Mouse (Mus musculus) cerebellum, adult 2 months (tissue): ENCODE results near the gene Crhr2. TPM values are rescaled to one million over a fixed set of nuclear protein-coding genes. Genes with fewer than 3 reads are reported as not detected.

Experiments
- DNase-seq, 2 experiments: peaks; one replicate each; pipeline ENCODE4 v3.0.0; 2021
- H3K27ac ChIP-seq: fragments of 200-500 bp; 2 replicates; pipeline ENCODE4 v1.5.1; 2012; ENCODE audit warnings: low read length, control low read depth, inconsistent platforms; ENCODE audit not compliant: insufficient read depth
- H3K27me3 ChIP-seq: fragments of 200-500 bp; 2 replicates; pipeline ENCODE4 v1.6.1; 2012; ENCODE audit warnings: inconsistent platforms, mild to moderate bottlenecking, low read length, moderate library complexity; ENCODE audit not compliant: control insufficient read depth, insufficient read depth
- H3K4me1 ChIP-seq: fragments of 200-500 bp; 2 replicates; pipeline ENCODE4 v1.6.1; 2011; ENCODE audit warnings: low read length; ENCODE audit not compliant: control insufficient read depth, insufficient read depth
- H3K4me3 ChIP-seq: fragments of 200-500 bp; replicated peaks from 2 replicates; pipeline ENCODE3; 2011; ENCODE audit warnings: mild to moderate bottlenecking, low read depth, low read length, control low read depth; ENCODE audit not compliant: insufficient read depth
- CTCF ChIP-seq: fragments of 200-500 bp; IDR thresholded peaks from 2 replicates; pipeline ENCODE4 v1.5.1; 2011; ENCODE audit warnings: low read depth, mild to moderate bottlenecking, control low read depth, low read length, moderate library complexity, borderline replicate concordance; ENCODE audit not compliant: insufficient read depth
- POLR2A ChIP-seq: fragments of 200-500 bp; IDR thresholded peaks from 2 replicates; pipeline ENCODE4 v1.6.1; 2011; ENCODE audit warnings: low read length, control low read depth, borderline replicate concordance; ENCODE audit not compliant: insufficient read depth
- WGBS: fragments of 180-500 bp; shearing (Covaris S2); methylation state at CpG from one replicate; pipeline ENCODE4 v1.1.7; 2018; 5-methylcytosine and 5-hydroxymethylcytosine counted together
- polyA plus RNA-seq: library from polyadenylated mRNA; depleted of rRNA; stranded (reverse); fragments of >200 nt; gene quantifications from 2 replicates; pipeline ENCODE4 v1.2.3, GENCODE M21; 2012

Crhr2 gene
- polyA plus RNA-seq, 1 experiment: 1.8 TPM

- 69% methylated on average over 7 of the region's 7 CpGs for WGBS
- Histone ChIP-seq H3K4me1 (no peaks in the 10 kb centered on the region), H3K27me3 (no peaks in the 10 kb centered on the region), H3K4me3 (no peak overlapping the region), H3K27ac (no peak overlapping the region)
- no peak for TF ChIP-seq POLR2A
- no peak for TF ChIP-seq CTCF
- DNase-seq: no peak
These were observed 50.4 kb downstream of the Crhr2 start for GRCm38 (mm10) chr6:55082261-55083051.

DNA sequence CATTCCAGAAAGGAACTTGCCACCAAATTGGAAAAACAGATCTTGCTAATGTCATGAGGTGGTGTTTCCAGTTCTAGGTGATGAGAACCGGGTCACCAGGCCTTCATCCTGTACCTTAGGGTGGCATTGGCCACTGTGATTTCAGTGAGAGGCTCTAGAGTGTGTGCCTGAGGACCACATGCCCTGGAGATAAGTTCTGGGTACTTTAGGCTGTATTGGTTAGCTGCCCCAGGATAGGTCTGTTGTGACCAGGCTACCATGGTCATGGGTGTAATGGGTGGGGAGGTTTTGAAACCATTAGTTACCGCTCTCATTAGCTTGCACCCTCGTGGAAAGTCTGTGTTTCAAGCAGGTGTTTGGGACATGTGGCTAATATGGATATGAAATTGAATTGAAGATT, 51.4 kb downstream of the Crhr2 start:
- DNase-seq: no peak
- H3K4me3 ChIP-seq: no peak overlapping the region
- WGBS: 92% methylated on average over 3 of the region's 3 CpGs
- no peak for TF ChIP-seq POLR2A
- TF ChIP-seq CTCF: no peak
- no peaks in the 10 kb centered on the region for H3K27me3 ChIP-seq
- H3K27ac ChIP-seq: no peak overlapping the region
- H3K4me1 ChIP-seq: no peaks in the 10 kb centered on the region

DNA sequence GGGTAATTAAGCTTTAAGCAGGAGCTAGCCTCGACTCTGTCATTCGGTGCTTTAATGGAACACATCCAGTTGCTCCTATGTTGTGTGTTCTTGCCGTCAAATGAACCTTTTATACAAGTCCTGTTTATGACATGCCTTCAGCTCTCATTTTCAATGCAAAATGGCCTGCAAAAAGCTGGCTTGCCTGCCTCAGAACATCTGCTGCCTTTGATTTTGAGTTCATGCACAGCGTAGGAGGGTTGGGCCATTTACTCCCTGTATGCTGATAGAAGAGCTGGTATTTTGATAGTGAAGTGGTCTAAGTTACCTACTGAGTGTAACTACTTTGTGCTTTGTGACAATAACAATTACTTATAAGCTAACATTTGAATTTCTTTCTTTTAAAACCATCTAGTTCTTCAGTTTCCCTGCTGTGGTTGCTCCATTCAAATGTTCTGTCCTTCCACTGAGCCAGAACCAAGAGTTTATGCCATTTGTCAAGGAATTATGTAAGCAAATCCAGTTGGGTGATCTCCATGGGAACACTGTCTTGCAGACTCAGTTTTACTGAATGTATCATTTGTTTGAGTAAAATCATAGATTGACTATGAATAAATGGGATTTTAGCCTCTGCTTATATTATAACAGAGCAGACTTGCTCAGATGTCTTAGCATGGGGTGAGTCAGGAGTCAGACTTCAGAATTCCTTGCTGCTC, 56.1 kb downstream of the Crhr2 start:
- DNase-seq: no peak
- no peaks in the 10 kb centered on the region for H3K4me1 ChIP-seq
- TF ChIP-seq POLR2A (no peak), CTCF (no peak)
- H3K27ac ChIP-seq: no peak overlapping the region
- no peaks in the 10 kb centered on the region for H3K27me3 ChIP-seq
- H3K4me3 ChIP-seq: no peak overlapping the region
- 56% methylated on average over 4 of the region's 4 CpGs for WGBS

GRCm38 (mm10) chr6:55065903-55066302, 66.9 kb downstream of the Crhr2 start:
- Histone ChIP-seq H3K27me3 (no peaks in the 10 kb centered on the region), H3K4me1 (peaks cover 18% of the 10 kb centered on the region), H3K27ac (no peak overlapping the region), H3K4me3 (no peak overlapping the region)
- 59% methylated on average over 2 of the region's 2 CpGs for WGBS
- no peak for TF ChIP-seq CTCF
- DNase-seq: no peak

DNA sequence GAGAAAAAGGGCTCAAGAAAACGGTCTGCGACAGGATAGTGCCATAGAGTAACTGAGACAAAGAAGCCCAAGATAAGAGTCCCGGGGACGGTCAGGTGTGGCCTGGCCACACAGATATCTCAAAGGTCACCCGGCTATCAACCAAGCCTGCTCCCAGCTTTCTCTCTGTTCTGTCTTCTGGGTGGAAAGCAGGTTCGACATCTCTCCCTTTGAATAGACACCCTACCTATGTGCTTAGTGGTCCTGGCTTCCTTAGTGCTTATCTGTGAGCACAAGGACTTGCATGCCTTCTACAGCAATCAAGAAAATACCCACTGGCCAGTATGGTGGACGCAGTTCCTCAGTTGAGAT, 68.4 kb downstream of the Crhr2 start:
- no peaks in the 10 kb centered on the region for H3K27me3 ChIP-seq
- no peak overlapping the region for H3K27ac ChIP-seq
- TF ChIP-seq CTCF (no peak), POLR2A (no peak)
- H3K4me3 ChIP-seq: no peak overlapping the region
- WGBS: 96% methylated on average over 7 of the region's 7 CpGs
- H3K4me1 ChIP-seq: peaks cover 18% of the 10 kb centered on the region
- no peak for DNase-seq

DNA sequence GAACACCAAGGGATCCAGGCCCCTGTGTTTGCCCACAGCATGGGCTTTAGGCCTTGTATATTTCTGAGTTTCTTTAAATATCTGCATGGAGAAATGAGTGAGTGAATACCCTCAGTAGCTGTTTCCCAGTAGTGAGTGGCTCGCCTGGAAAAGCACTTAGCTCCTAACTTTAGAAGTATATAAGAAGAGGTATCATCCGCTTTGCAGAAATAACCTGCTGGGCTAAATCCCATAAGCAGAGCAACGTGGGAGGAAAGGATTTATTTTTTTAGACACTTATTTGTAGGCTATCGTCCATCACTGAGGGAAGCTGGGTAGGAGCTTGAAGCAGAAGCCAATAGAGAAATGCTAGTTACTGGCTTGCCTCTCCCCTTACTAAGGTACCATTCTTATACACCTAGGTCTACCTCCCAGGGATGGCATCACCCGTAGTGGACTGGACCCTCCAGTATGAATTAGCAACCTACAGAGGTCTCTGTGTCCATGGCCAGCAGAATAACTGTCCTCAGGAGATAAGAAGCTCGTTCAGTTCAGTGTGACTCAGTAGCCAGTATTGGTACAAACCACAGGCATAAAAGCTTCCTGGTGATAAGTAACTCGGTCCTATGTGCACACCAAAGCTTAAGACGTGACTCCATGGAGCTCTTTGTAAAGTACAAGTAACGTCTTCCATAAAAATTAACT, 68.9 kb downstream of the Crhr2 start:
- Histone ChIP-seq H3K4me1 (peaks cover 18% of the 10 kb centered on the region), H3K27ac (no peak overlapping the region), H3K4me3 (no peak overlapping the region), H3K27me3 (no peaks in the 10 kb centered on the region)
- no peak for TF ChIP-seq CTCF
- TF ChIP-seq POLR2A: no peak
- DNase-seq: no peak
- WGBS: 85% methylated on average over 9 of the region's 9 CpGs

GRCm38 (mm10) chr6:55062200-55062599, 70.6 kb downstream of the Crhr2 start:
- no peak overlapping the region for H3K27ac ChIP-seq
- DNase-seq: peak in 1 of 2 experiments; percentile 33
- peaks cover 18% of the 10 kb centered on the region for H3K4me1 ChIP-seq
- H3K4me3 ChIP-seq: no peak overlapping the region
- no peak for TF ChIP-seq POLR2A
- TF ChIP-seq CTCF: no peak
- H3K27me3 ChIP-seq: no peaks in the 10 kb centered on the region
- WGBS: 41% methylated on average over 5 of the region's 5 CpGs

DNA sequence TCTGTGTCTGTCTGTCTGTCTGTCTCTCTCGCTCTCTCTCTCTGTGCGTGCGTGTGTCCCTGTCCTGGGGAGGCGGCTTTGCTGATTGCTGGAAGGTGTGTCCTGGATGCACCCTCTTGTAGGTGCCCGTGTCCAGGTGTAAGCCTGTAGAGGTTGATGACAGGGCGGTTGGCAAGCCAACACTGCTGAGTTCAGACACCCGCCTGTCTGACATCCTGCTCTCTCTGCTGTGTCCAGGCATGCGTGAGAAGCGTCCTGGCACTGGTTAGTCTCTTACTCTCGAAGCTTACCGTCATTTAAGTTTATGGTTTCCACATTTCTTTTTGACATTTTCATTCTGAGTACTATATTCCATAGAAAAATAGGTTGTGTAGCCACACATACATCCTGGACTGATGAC, 71.5 kb downstream of the Crhr2 start:
- WGBS: 47% methylated on average over 11 of the region's 11 CpGs
- TF ChIP-seq POLR2A (no peak), CTCF (no peak)
- DNase-seq: peak; percentile 43 to 64
- Histone ChIP-seq H3K27me3 (no peaks in the 10 kb centered on the region), H3K4me1 (peaks cover 18% of the 10 kb centered on the region), H3K27ac (no peak overlapping the region), H3K4me3 (no peak overlapping the region)
